Mouse (Mus musculus): ENCODE results near the gene B3galt5. TPM values are rescaled to one million over a fixed set of nuclear protein-coding genes. Genes with fewer than 3 reads are reported as not detected.

Gene B3galt5
- 0.17 TPM for polyA plus RNA-seq (2014; fragmentation: Illumina TruSeq; extraction: RNeasy Lipid Tissue Mini Kit (QIAGEN cat#74804); ENCODE audit: low read depth, low replicate concordance)

DNA sequence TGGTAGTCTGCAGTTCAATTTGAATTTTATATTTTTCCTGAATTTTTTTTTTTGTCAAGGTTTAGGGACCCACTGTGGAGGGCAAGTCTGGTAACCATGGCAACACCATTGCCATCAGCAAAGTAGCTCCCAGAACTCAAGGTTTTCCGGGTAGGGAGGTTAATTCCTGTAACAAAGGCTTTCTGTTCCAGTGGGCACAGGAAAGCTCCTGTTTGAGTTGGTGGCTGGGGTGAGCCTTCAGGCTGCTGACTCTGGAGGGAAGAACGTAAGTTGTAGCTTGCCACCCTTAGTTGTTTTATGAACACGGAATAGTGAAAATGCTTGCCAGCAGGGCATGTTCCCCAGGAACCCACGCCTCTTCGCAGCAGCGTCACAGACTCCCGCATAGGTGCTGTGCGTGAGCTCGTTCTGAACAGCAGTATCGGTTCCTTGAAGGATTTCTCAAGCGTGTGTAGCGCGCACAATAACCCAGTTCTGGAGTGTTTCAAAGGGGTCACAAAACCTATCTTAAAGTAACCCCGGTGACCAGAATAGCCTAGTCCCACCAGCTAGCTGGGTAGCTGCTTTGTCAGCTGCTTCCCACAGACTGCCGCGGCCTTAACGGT, at the start of gene B3galt5:
B3galt5 (plus strand) TSS at position 436 of the 605 bp plus-strand sequence.

DNA sequence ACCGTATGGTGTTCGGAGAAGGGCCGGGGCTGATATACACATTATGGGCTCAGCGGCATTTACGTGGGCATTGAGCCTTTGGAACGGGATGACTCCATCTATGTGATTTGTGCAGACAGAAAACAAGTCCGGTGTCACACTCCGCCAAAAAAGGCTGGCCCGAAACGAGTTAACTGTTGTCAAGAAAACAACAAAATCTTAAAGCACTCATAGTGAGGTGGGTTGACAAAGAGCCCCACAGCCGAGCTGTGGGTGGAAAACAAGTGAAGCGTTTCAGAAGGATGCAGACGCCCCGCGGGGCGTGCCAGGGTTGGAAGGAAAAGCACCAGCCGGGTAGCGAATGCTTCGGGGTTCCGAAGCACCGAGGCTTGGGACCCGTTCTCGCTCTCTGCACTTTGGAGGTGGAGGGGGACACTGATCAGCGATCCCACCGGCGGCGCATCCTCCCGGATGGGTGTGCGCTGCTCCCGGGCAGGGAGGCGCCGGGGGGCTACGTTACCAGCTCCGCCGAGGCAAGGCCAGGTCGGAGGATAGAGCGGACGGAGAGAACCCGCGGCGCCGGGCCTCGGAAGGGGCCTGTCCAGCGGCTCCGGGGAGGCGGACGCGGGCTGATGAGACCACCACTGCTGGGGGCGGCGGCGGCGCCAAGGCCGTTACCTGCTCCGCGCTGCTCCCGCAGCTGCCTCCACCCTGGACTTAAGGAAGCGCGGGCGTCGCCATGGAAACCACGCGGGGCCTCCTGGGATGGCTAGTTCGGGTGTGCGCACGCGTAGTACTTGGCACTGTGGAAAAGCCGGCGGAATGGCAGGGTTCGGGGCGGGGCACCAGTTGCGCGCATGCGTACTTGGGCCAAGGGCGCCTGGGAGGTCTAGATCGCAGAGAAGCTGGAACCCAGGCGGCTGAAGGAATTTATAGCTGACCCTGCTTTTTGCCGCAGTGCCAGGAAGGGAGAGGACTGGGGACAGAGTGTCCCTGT, 43.8 kb upstream of the B3galt5 start, which contains the start of gene Lca5l:
Lca5l (minus strand) TSS at position 741 of the 976 bp plus-strand sequence.

DNA sequence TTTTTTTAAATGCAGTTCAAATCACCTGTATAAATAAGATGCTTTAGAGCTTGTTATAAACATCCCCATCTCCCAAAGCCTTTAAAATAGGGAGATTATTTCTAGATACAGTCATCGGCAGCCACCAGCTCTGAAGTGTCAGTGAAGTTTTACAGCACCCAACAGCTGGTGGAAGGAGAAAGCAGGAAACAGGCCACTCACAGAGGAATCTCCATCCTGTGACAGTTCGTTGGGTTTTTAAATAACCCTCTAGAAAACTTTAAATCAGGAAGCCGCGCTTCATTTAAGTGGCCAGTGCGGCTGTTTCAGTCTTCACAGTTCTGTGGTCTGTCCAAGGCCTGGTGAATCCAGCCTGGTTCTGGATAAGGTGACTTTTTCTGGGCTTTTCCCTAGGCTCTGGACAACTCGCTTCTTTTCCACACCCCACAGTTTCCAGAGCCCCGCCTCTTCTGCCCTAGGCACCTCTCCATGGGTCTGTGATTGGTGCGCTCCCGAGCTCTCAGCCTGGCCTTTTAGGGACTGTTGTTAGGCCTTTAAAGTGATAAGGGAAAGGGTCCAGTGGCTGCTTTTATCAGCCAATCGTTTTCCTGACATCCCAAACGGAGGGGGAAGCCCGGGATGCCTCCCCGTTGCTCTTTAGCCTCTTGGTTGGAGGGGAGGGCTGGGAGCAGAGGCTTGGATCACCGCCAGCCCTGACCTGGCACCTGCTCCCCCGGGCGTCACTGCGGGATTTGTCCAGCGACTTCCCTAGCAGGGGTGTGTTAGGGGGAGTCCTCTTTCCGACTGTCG, 35.5 kb upstream of the B3galt5 start, which contains the start of gene Sh3bgr:
Sh3bgr (plus strand) TSS at position 538 of the 789 bp plus-strand sequence.

Other genes with a start within 250 kb of the B3galt5 start
- 31.1 TPM for gene Psmg1, start 244.8 kb upstream of the B3galt5 start, polyA plus RNA-seq (2014; fragmentation: Illumina TruSeq; extraction: RNeasy Lipid Tissue Mini Kit (QIAGEN cat#74804); ENCODE audit: low read depth, low replicate concordance)
- 66.6 TPM for gene Brwd1, start 153.3 kb upstream of the B3galt5 start, polyA plus RNA-seq (2014; fragmentation: Illumina TruSeq; extraction: RNeasy Lipid Tissue Mini Kit (QIAGEN cat#74804); ENCODE audit: low read depth, low replicate concordance)
- gene Hmgn1, start 108.1 kb upstream of the B3galt5 start, polyA plus RNA-seq (2014; fragmentation: Illumina TruSeq; extraction: RNeasy Lipid Tissue Mini Kit (QIAGEN cat#74804); ENCODE audit: low read depth, low replicate concordance): 238 TPM
- gene Wrb, start 90.4 kb upstream of the B3galt5 start, polyA plus RNA-seq (2014; fragmentation: Illumina TruSeq; extraction: RNeasy Lipid Tissue Mini Kit (QIAGEN cat#74804); ENCODE audit: low read depth, low replicate concordance): 33.6 TPM
- 1.2 TPM for gene Lca5l, start 43.5 kb upstream of the B3galt5 start, polyA plus RNA-seq (2014; fragmentation: Illumina TruSeq; extraction: RNeasy Lipid Tissue Mini Kit (QIAGEN cat#74804); ENCODE audit: low read depth, low replicate concordance)
- 74.1 TPM for gene Sh3bgr, start 35.4 kb upstream of the B3galt5 start, polyA plus RNA-seq (2014; fragmentation: Illumina TruSeq; extraction: RNeasy Lipid Tissue Mini Kit (QIAGEN cat#74804); ENCODE audit: low read depth, low replicate concordance)
- gene Itgb2l, start 207.8 kb downstream of the B3galt5 start, polyA plus RNA-seq (2014; fragmentation: Illumina TruSeq; extraction: RNeasy Lipid Tissue Mini Kit (QIAGEN cat#74804); ENCODE audit: low read depth, low replicate concordance): not detected
- gene Pcp4, start 231.8 kb downstream of the B3galt5 start, polyA plus RNA-seq (2014; fragmentation: Illumina TruSeq; extraction: RNeasy Lipid Tissue Mini Kit (QIAGEN cat#74804); ENCODE audit: low read depth, low replicate concordance): 30.7 TPM

All from adrenal gland, adult 10 weeks (tissue).